In genomic region chr2:117312030-117312429, GRCm38 (mm10) we compare ENCODE assay signal across 22 mouse cellular contexts. TPM values are rescaled to one million over a fixed set of nuclear protein-coding genes. Genes with fewer than 3 reads are reported as not detected.
DNase-seq lines count a peak whose midpoint lies in the region; ATAC-seq lines count a peak whose summit lies in the region.
"Had no signal": no experiment of that assay in that cellular context is flagged by ENCODE, and none has a peak within 500 bp of the region (broad histone marks: within the 10 kb centered on the region; RNA-seq: fewer than 3 reads in every experiment).

No protein-coding gene starts in this region.

- H3K4me3 ChIP-seq in forebrain, embryonic 12.5 days (replicated peaks) = no peak overlapping the region
- no peak overlapping the region for H3K4me3 ChIP-seq in forebrain, embryonic 10.5 days
- H3K4me3 ChIP-seq in midbrain, embryonic 10.5 days = no peak overlapping the region
- H3K4me3 ChIP-seq in midbrain, embryonic 11.5 days (ENCODE audit: low read depth, low read length) = no peak overlapping the region
- H3K4me3 ChIP-seq: heart, embryonic 13.5 days; intestine, embryonic 15.5 days; limb, embryonic 13.5 days; neural tube, embryonic 12.5 days had no signal

- H3K4me2 ChIP-seq in forebrain, embryonic 12.5 days = no peak overlapping the region
- H3K4me2 ChIP-seq in midbrain, embryonic 11.5 days = no peak overlapping the region
- H3K4me2 ChIP-seq: heart, embryonic 13.5 days; intestine, embryonic 15.5 days; limb, embryonic 13.5 days; neural tube, embryonic 12.5 days had no signal

- H3K4me1 ChIP-seq in forebrain, embryonic 12.5 days = peaks cover 7% of the 10 kb centered on the region
- peaks cover 16% of the 10 kb centered on the region for H3K4me1 ChIP-seq in forebrain, embryonic 10.5 days
- H3K4me1 ChIP-seq in midbrain, embryonic 10.5 days = peaks cover 10% of the 10 kb centered on the region; the same call in 1 of the 2 replicates
- no peaks in the 10 kb centered on the region for H3K4me1 ChIP-seq in midbrain, embryonic 11.5 days (ENCODE audit: control insufficient read depth, insufficient read depth, low read length)
- H3K4me1 ChIP-seq: heart, embryonic 13.5 days; intestine, embryonic 15.5 days; limb, embryonic 13.5 days; neural tube, embryonic 12.5 days had no signal

- WGBS in forebrain, embryonic 12.5 days = 50% methylated on average over 2 of the region's 2 CpGs
- WGBS in forebrain, embryonic 10.5 days = 77% methylated on average over 2 of the region's 2 CpGs
- WGBS in midbrain, embryonic 10.5 days = 60% methylated on average over 2 of the region's 2 CpGs
- 53% methylated on average over 2 of the region's 2 CpGs for WGBS in midbrain, embryonic 11.5 days

- H3K36me3 ChIP-seq in forebrain, embryonic 12.5 days (replicated peaks) = no peaks in the 10 kb centered on the region
- H3K36me3 ChIP-seq in forebrain, embryonic 10.5 days (replicated peaks) = no peaks in the 10 kb centered on the region
- H3K36me3 ChIP-seq in midbrain, embryonic 10.5 days = no peaks in the 10 kb centered on the region
- no peaks in the 10 kb centered on the region for H3K36me3 ChIP-seq in midbrain, embryonic 11.5 days (ENCODE audit: control insufficient read depth, insufficient read depth, low read length)
- H3K36me3 ChIP-seq: heart, embryonic 13.5 days; intestine, embryonic 15.5 days; limb, embryonic 13.5 days; neural tube, embryonic 12.5 days had no signal

- ATAC-seq in forebrain, embryonic 12.5 days (ENCODE audit: low FRiP score) = no peak
- ATAC-seq in midbrain, embryonic 11.5 days (ENCODE audit: low FRiP score) = no peak
- peak; percentile 0 for ATAC-seq in inflammation-experienced regulatory T-cells, adult 6 months
- ATAC-seq in megakaryocyte progenitor cell, adult 5-6 weeks (replicated peaks; ENCODE audit: poor library complexity) = no peak
- ATAC-seq: intestine, embryonic 15.5 days; Patski had no signal

- no peak overlapping the region for H3K9ac ChIP-seq in forebrain, embryonic 12.5 days
- H3K9ac ChIP-seq in midbrain, embryonic 11.5 days (ENCODE audit: low read length) = no peak overlapping the region
- H3K9ac ChIP-seq: heart, embryonic 13.5 days; intestine, embryonic 15.5 days; limb, embryonic 13.5 days; liver, embryonic 14.5 days; neural tube, embryonic 12.5 days had no signal

- H3K27me3 ChIP-seq in forebrain, embryonic 12.5 days = no peaks in the 10 kb centered on the region
- H3K27me3 ChIP-seq in forebrain, embryonic 10.5 days (ENCODE audit: poor library complexity, severe bottlenecking) = no peaks in the 10 kb centered on the region
- H3K27me3 ChIP-seq in midbrain, embryonic 10.5 days (ENCODE audit: low read depth, poor library complexity, severe bottlenecking) = no peaks in the 10 kb centered on the region
- no peaks in the 10 kb centered on the region for H3K27me3 ChIP-seq in midbrain, embryonic 11.5 days (ENCODE audit: control insufficient read depth, insufficient read depth, low read length)
- H3K27me3 ChIP-seq: heart, embryonic 13.5 days; intestine, embryonic 15.5 days; limb, embryonic 13.5 days; neural tube, embryonic 12.5 days had no signal

- no peaks in the 10 kb centered on the region for H3K9me3 ChIP-seq in forebrain, embryonic 12.5 days
- peaks cover 12% of the 10 kb centered on the region; the same call in 1 of the 2 replicates for H3K9me3 ChIP-seq in forebrain, embryonic 10.5 days
- peaks cover 5% of the 10 kb centered on the region; the same call in 1 of the 2 replicates for H3K9me3 ChIP-seq in midbrain, embryonic 10.5 days (replicated peaks)
- no peaks in the 10 kb centered on the region for H3K9me3 ChIP-seq in midbrain, embryonic 11.5 days (ENCODE audit: control insufficient read depth, low read length)
- H3K9me3 ChIP-seq: intestine, embryonic 15.5 days; neural tube, embryonic 12.5 days had no signal

- no peak for DNase-seq in forebrain, embryonic 10.5 days (ENCODE audit: extremely low spot score, low spot score)
- DNase-seq in midbrain, embryonic 10.5 days (ENCODE audit: low spot score) = no peak
- DNase-seq in midbrain, embryonic 11.5 days (ENCODE audit: low spot score, missing footprints) = no peak
- DNase-seq in thymus, postnatal 4 days = no peak
- DNase-seq in cerebellum, postnatal 36 days = no peak
- DNase-seq: adrenal gland, postnatal 14 days; cerebellum, adult 9-11 months; gastrocnemius, postnatal 10 days; heart, adult 11 months; kidney, adult 9 months; kidney, postnatal 36 days; thymus, postnatal 36 days had no signal

- H3K27ac ChIP-seq in forebrain, embryonic 12.5 days = peak overlapping the region; percentile 20; the same call in 1 of the 2 replicates
- no peak overlapping the region for H3K27ac ChIP-seq in forebrain, embryonic 10.5 days
- 0 out of 2 replicates have a peak overlapping the region, but pooled peaks have one; percentile 28 for H3K27ac ChIP-seq in midbrain, embryonic 10.5 days (replicated peaks)
- no peak overlapping the region for H3K27ac ChIP-seq in midbrain, embryonic 11.5 days (ENCODE audit: low read depth, low read length)
- H3K27ac ChIP-seq: heart, embryonic 13.5 days; intestine, embryonic 15.5 days; limb, embryonic 13.5 days; liver, embryonic 14.5 days; macrophage; neural tube, embryonic 12.5 days had no signal

RNA-seq across cellular contexts. Expression of gene Rasgrp1, which starts 30.8 kb away (rescaled TPM):
- 6.9 and 10.5 TPM in 2 replicates for polyA plus RNA-seq in forebrain, embryonic 12.5 days (2016; fragmentation: Nextera tagmentation; extraction: Ambion mirVana)
- polyA plus RNA-seq in forebrain, embryonic 10.5 days (2016; fragmentation: Nextera tagmentation; extraction: Ambion mirVana) = 3.6 and 4.8 TPM in 2 replicates
- 0.57 and 0.78 TPM in 2 replicates for polyA plus RNA-seq in midbrain, embryonic 10.5 days (2016; fragmentation: Nextera tagmentation; extraction: Ambion mirVana)
- polyA plus RNA-seq in midbrain, embryonic 11.5 days (2014; fragmentation: Nextera tagmentation; extraction: Ambion mirVana) = 1.0 and 1.2 TPM in 2 replicates
- 10 to 100 TPM; 48.9 to 73.3 (median 64.2) TPM for polyA plus RNA-seq in inflammation-experienced regulatory T-cells, adult 6 months (2017; shearing (Covaris generic))
- 0.07 TPM in 1 of 2 replicates, not detected in the other for total RNA-seq in megakaryocyte progenitor cell, adult 5-6 weeks (2015)
- not detected in 2 replicates for total RNA-seq in megakaryocyte progenitor cell, adult 5-6 weeks (2017)
- polyA plus RNA-seq: Patski had no signal

Comparison
In these comparisons a context has a peak if more than half of its experiments do, and no peak if none do; other contexts are left out.
1. H3K27ac ChIP-seq: peak in forebrain, embryonic 12.5 days (single experiment) and midbrain, embryonic 10.5 days (single experiment); none in forebrain, embryonic 10.5 days (single experiment) and midbrain, embryonic 11.5 days (single experiment).